11 mouse cellular contexts compared by ENCODE assay signal in genomic region chr13:112749881-112750280, GRCm38 (mm10).
"Had no signal": no experiment of that assay in that cellular context is flagged by ENCODE, and none has a peak within 500 bp of the region (broad histone marks: within the 10 kb centered on the region; RNA-seq: fewer than 3 reads in every experiment).

No protein-coding gene starts in this region.

- H3K27ac ChIP-seq: limb, embryonic 12.5 days; midbrain, embryonic 13.5 days had no signal

- H3K4me3 ChIP-seq: limb, embryonic 12.5 days; midbrain, embryonic 13.5 days; stomach, embryonic 15.5 days had no signal

- H3K4me2 ChIP-seq: limb, embryonic 12.5 days; midbrain, embryonic 13.5 days; stomach, embryonic 15.5 days had no signal

- H3K9ac ChIP-seq: limb, embryonic 12.5 days; midbrain, embryonic 13.5 days; stomach, embryonic 15.5 days had no signal

- H3K9me3 ChIP-seq: limb, embryonic 12.5 days; midbrain, embryonic 13.5 days; stomach, embryonic 15.5 days had no signal

- ATAC-seq: intestine, postnatal 0 days; midbrain, embryonic 13.5 days had no signal

- H3K36me3 ChIP-seq: limb, embryonic 12.5 days; midbrain, embryonic 13.5 days; stomach, embryonic 15.5 days had no signal

- DNase-seq: kidney, adult 8-10 months; kidney, postnatal 36 days; layer of hippocampus, adult 9-11 months; layer of hippocampus, postnatal 36 days; right cerebral cortex, postnatal 14 days; thymus, adult 2 months; thymus, postnatal 25 days had no signal

- H3K27me3 ChIP-seq: limb, embryonic 12.5 days; midbrain, embryonic 13.5 days; stomach, embryonic 15.5 days had no signal
